Mouse (Mus musculus): ENCODE results near the gene Tmem192. TPM values are rescaled to one million over a fixed set of nuclear protein-coding genes. Genes with fewer than 3 reads are reported as not detected.
A peak's percentile ranks its signal among the peaks of the same experiment; 100 is the strongest.
"Not testable (repeated sequence)": the region's sequence is repeated elsewhere in the genome, so short reads cannot be mapped to it uniquely, and the experiment has no call there.

The Tmem192 gene
- total and polyA plus RNA-seq, 3 experiments = 57.5 to 177 (median 77.8) TPM

- DNase-seq = peak; percentile 27
These were observed 36.3 kb downstream of the Tmem192 start for GRCm38 (mm10) chr8:64983150-64983897.

- DNase-seq = no peak
These were observed 40.7 kb downstream of the Tmem192 start, which contains the start of gene Trim75 for GRCm38 (mm10) chr8:64987731-64988130. TSS of gene Trim75 (minus strand) at chr8:64987831.

GRCm38 (mm10) chr8:64998806-64999365, 51.9 kb downstream of the Tmem192 start:
- DNase-seq = no peak

GRCm38 (mm10) chr8:65007616-65008015, 60.6 kb downstream of the Tmem192 start:
- DNase-seq = not testable (repeated sequence)

- no peak for DNase-seq
These were observed 71.4 kb downstream of the Tmem192 start, which contains the start of the genes Trim61 and Trim60 for GRCm38 (mm10) chr8:65018423-65018822. TSS of gene Trim61 (minus strand) at chr8:65018523. TSS of gene Trim60 (minus strand) at chr8:65018584.

Other genes with a start within 250 kb of the Tmem192 start
- gene Msmo1, start 213.4 kb upstream of the Tmem192 start, total RNA-seq (2021) = 100 to 1,000 TPM; 213 to 344 TPM
- 19.4 and 34.0 TPM in 2 replicates for gene Msmo1, start 213.4 kb upstream of the Tmem192 start, polyA plus RNA-seq (2012; rRNA removed)
- 10 to 100 TPM; 72.8 to 86.4 TPM for gene Klhl2, start 97.2 kb upstream of the Tmem192 start, total RNA-seq (2021)
- gene Klhl2, start 97.2 kb upstream of the Tmem192 start, polyA plus RNA-seq (2012; rRNA removed) = 13.4 and 13.8 TPM in 2 replicates
- not detected for gene Trim75, start 40.6 kb downstream of the Tmem192 start, total RNA-seq (2021)
- gene Trim75, start 40.6 kb downstream of the Tmem192 start, polyA plus RNA-seq (2012; rRNA removed) = not detected in 2 replicates
- gene Trim61, start 71.3 kb downstream of the Tmem192 start, total RNA-seq (2021) = not detected
- not detected in 2 replicates for gene Trim61, start 71.3 kb downstream of the Tmem192 start, polyA plus RNA-seq (2012; rRNA removed)
- gene Trim60, start 71.4 kb downstream of the Tmem192 start, total RNA-seq (2021) = not detected
- not detected in 2 replicates for gene Trim60, start 71.4 kb downstream of the Tmem192 start, polyA plus RNA-seq (2012; rRNA removed)
- not detected for gene Apela, start 90.2 kb downstream of the Tmem192 start, total RNA-seq (2021)
- not detected in 2 replicates for gene Apela, start 90.2 kb downstream of the Tmem192 start, polyA plus RNA-seq (2012; rRNA removed)
- not detected for gene Gm10663, start 127.8 kb downstream of the Tmem192 start, total RNA-seq (2021)
- gene Gm10663, start 127.8 kb downstream of the Tmem192 start, polyA plus RNA-seq (2012; rRNA removed) = not detected in 2 replicates
- not detected for gene BC030870, start 182.4 kb downstream of the Tmem192 start, total RNA-seq (2021)
- gene BC030870, start 182.4 kb downstream of the Tmem192 start, polyA plus RNA-seq (2012; rRNA removed) = not detected in 2 replicates